Mouse (Mus musculus): ENCODE measurements around the gene Hs2st1. TPM values are rescaled to one million over a fixed set of nuclear protein-coding genes. Genes with fewer than 3 reads are reported as not detected.

Hs2st1 gene
- polyA plus RNA-seq, 1 experiment from 2014 or later: 12.1 TPM

DNA sequence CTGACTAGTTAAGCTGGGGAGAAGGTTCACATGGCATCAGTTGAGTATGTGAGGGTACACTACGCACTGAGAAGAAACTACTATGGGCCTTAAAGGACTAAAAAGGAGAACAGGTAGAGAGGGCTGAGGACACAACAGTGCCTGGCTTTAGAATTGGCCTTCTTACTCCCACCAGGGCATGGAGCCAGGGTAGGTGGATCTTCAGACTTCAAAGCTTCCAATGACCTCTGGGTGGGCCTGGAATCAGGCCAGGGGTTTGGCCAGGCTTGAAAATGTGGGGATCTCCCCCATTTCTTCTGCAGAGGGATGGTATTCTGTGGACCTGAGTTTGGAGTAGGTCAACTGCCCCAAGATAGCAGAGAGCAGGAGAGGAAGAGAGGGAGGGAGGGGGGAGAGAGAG, 161.0 kb downstream of the Hs2st1 start:
- no peak overlapping the region for H3K9ac ChIP-seq (ENCODE audit: low read depth, low read length)
- ATAC-seq: no peak
- H3K4me3 ChIP-seq (ENCODE audit: low read length): no peak overlapping the region
- no peaks in the 10 kb centered on the region for H3K9me3 ChIP-seq (ENCODE audit: control insufficient read depth, low read length)
- 100% methylated on average over 1 of the region's 1 CpGs for WGBS
- no peaks in the 10 kb centered on the region for H3K36me3 ChIP-seq (ENCODE audit: control insufficient read depth, insufficient read depth, low read length)
- peaks cover 12% of the 10 kb centered on the region for H3K4me1 ChIP-seq (ENCODE audit: control insufficient read depth, insufficient read depth, low read depth, low read length)
- no peaks in the 10 kb centered on the region for H3K27me3 ChIP-seq (replicated peaks; ENCODE audit: control insufficient read depth, insufficient read depth, low read length)
- no peak overlapping the region for H3K27ac ChIP-seq (ENCODE audit: low read depth, low read length)
- H3K4me2 ChIP-seq (ENCODE audit: low read length): no peak overlapping the region

DNA sequence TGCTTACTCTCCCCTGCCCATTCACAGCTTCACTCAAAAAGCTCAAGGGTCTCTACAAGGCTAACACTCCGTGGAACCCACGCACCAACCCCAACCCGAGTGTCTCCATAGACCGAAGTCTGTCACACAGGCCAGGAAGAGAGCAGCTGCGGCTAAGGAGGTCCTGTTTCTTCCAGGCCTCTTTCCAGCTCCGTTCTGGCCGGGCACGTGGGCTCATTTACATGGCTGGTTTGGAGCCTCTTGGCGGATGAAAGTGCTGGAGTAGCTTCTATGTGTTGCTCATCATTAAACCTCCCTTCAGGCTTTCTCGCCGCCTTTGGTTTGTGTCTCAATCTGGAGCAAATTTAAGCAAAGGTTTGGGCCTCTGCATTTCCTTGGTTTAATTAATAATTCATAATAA, 164.7 kb downstream of the Hs2st1 start:
- Histone ChIP-seq H3K9ac (ENCODE audit: low read depth, low read length) (no peak overlapping the region), H3K36me3 (ENCODE audit: control insufficient read depth, insufficient read depth, low read length) (no peaks in the 10 kb centered on the region), H3K9me3 (ENCODE audit: control insufficient read depth, low read length) (no peaks in the 10 kb centered on the region), H3K4me3 (ENCODE audit: low read length) (no peak overlapping the region), H3K27ac (ENCODE audit: low read depth, low read length) (no peak overlapping the region), H3K4me2 (ENCODE audit: low read length) (no peak overlapping the region), H3K27me3 (replicated peaks; ENCODE audit: control insufficient read depth, insufficient read depth, low read length) (no peaks in the 10 kb centered on the region), H3K4me1 (ENCODE audit: control insufficient read depth, insufficient read depth, low read depth, low read length) (no peaks in the 10 kb centered on the region)
- WGBS: 74% methylated on average over 11 of the region's 11 CpGs
- no peak for ATAC-seq

DNA sequence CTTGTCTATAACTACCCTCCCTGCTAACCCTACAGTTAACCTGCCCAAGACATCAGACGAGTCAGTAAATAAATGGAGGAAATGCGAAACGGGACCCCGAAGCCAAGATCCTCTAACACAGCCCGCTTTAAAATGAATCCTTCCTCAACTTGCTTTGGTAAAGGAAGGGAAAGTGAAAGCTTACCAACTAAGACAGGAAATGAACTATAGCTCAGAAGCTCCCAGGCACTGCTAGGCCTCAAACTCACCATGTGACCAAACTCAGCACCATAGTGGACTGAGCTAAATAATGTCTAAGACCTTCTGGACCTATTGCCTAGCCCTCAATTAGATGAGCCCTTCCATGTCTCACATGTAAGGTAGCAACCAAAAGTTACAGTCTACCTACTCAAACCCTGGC, 168.7 kb downstream of the Hs2st1 start:
- Histone ChIP-seq H3K36me3 (ENCODE audit: control insufficient read depth, insufficient read depth, low read length) (no peaks in the 10 kb centered on the region), H3K4me2 (ENCODE audit: low read length) (no peak overlapping the region), H3K9ac (ENCODE audit: low read depth, low read length) (no peak overlapping the region), H3K4me1 (ENCODE audit: control insufficient read depth, insufficient read depth, low read depth, low read length) (peaks cover 6% of the 10 kb centered on the region), H3K27ac (ENCODE audit: low read depth, low read length) (no peak overlapping the region), H3K4me3 (ENCODE audit: low read length) (no peak overlapping the region), H3K9me3 (ENCODE audit: control insufficient read depth, low read length) (no peaks in the 10 kb centered on the region), H3K27me3 (replicated peaks; ENCODE audit: control insufficient read depth, insufficient read depth, low read length) (no peaks in the 10 kb centered on the region)
- ATAC-seq: no peak
- 94% methylated on average over 5 of the region's 5 CpGs for WGBS

DNA sequence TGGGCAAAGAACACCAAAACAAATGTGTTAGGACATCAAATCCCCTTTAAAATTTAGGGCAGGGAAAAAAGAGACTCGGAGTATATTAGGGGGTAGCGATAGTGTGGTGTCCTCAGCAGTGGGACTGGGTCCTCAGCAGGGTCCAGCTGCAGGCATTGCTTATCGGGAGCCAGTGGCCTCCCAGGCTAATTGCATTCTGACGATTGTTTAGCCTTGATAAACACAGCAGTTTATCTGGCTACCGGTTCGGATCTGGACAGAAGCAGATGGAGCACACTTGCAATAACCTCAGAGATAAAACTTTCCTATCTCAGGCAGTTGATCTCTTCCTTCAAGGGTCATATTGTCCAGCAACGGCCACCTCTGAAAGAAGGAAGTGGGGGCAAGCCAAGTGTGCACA, 169.1 kb downstream of the Hs2st1 start:
- H3K9me3 ChIP-seq (ENCODE audit: control insufficient read depth, low read length): no peaks in the 10 kb centered on the region
- no peak overlapping the region for H3K4me2 ChIP-seq (ENCODE audit: low read length)
- no peak overlapping the region for H3K9ac ChIP-seq (ENCODE audit: low read depth, low read length)
- whole genome bisulfite sequencing: 82% methylated on average over 7 of the region's 7 CpGs
- H3K36me3 ChIP-seq (ENCODE audit: control insufficient read depth, insufficient read depth, low read length): no peaks in the 10 kb centered on the region
- H3K4me3 ChIP-seq (ENCODE audit: low read length): no peak overlapping the region
- no peak overlapping the region for H3K27ac ChIP-seq (ENCODE audit: low read depth, low read length)
- ATAC-seq: no peak
- no peaks in the 10 kb centered on the region for H3K27me3 ChIP-seq (replicated peaks; ENCODE audit: control insufficient read depth, insufficient read depth, low read length)
- H3K4me1 ChIP-seq (ENCODE audit: control insufficient read depth, insufficient read depth, low read depth, low read length): peaks cover 6% of the 10 kb centered on the region

DNA sequence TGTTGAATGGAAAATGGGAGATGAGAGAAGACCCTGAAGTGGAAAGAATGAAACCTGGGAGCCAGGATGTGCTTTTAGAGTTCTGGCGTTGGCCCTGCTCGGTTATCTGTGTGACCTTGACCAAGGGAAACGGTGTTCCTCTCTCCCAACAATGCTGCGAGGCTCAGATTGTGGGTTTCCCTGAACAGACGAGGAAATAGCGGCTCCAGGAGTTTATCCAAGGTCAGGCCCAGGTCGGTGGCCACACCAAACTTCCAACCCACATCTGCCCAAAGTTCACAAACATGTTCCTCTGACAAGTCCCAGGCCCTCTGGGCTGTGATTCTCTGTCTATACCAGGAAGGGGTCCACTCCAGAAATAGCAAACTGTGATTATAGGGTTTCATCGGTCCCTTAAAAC, 169.6 kb downstream of the Hs2st1 start:
- no peak overlapping the region for H3K4me2 ChIP-seq (ENCODE audit: low read length)
- no peaks in the 10 kb centered on the region for H3K27me3 ChIP-seq (replicated peaks; ENCODE audit: control insufficient read depth, insufficient read depth, low read length)
- H3K36me3 ChIP-seq (ENCODE audit: control insufficient read depth, insufficient read depth, low read length): no peaks in the 10 kb centered on the region
- H3K9ac ChIP-seq (ENCODE audit: low read depth, low read length): no peak overlapping the region
- H3K9me3 ChIP-seq (ENCODE audit: control insufficient read depth, low read length): no peaks in the 10 kb centered on the region
- H3K27ac ChIP-seq (ENCODE audit: low read depth, low read length): no peak overlapping the region
- no peak for ATAC-seq
- H3K4me3 ChIP-seq (ENCODE audit: low read length): no peak overlapping the region
- 80% methylated on average over 8 of the region's 8 CpGs for WGBS
- H3K4me1 ChIP-seq (ENCODE audit: control insufficient read depth, insufficient read depth, low read depth, low read length): peaks cover 6% of the 10 kb centered on the region

DNA sequence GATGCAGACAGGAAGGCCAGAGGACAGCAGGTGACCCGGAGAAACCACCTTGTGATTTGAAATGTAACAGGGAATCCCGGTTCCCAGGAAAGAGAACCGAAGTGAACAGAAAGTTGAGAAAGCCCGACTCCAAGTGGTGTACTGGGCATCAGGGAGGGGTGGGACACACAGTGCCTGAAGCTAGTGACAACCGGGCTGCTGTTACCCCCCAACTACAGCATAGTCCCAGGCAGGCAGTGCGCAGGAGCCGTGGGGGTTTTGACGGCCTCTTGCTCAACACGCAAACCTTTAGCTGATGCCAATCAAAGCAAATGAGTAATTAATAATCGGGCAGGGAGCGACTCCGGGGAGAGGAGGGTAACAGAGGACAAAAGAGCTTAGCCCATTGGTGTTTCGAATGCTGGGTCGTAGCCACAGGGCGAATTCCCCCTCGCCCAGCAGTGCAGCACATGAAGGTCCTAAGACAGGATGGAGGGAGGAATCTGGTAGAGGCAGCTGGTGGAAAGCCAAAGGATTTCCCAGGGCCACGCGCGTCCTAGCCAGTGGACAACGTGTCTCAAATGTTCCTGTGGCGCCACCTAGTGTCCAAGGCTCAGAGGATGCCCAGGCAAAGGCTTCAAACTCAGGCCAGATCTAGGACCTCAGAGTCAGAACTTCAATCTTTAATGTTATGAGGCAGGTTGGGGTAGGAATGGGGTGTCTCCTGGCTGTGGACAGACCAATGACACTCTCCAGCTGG, 170.5 kb downstream of the Hs2st1 start:
- H3K9me3 ChIP-seq (ENCODE audit: control insufficient read depth, low read length): no peaks in the 10 kb centered on the region
- 25% methylated on average over 21 of the region's 21 CpGs for WGBS
- peak; percentile 89 for ATAC-seq
- peak overlapping the region; percentile 55 for H3K9ac ChIP-seq (ENCODE audit: low read depth, low read length)
- H3K27ac ChIP-seq (ENCODE audit: low read depth, low read length): no peak overlapping the region
- H3K36me3 ChIP-seq (ENCODE audit: control insufficient read depth, insufficient read depth, low read length): no peaks in the 10 kb centered on the region
- H3K4me3 ChIP-seq (ENCODE audit: low read length): peak overlapping the region; percentile 38
- H3K4me1 ChIP-seq (ENCODE audit: control insufficient read depth, insufficient read depth, low read depth, low read length): peaks cover 8% of the 10 kb centered on the region
- peak overlapping the region; percentile 63 for H3K4me2 ChIP-seq (ENCODE audit: low read length)
- H3K27me3 ChIP-seq (replicated peaks; ENCODE audit: control insufficient read depth, insufficient read depth, low read length): no peaks in the 10 kb centered on the region

DNA sequence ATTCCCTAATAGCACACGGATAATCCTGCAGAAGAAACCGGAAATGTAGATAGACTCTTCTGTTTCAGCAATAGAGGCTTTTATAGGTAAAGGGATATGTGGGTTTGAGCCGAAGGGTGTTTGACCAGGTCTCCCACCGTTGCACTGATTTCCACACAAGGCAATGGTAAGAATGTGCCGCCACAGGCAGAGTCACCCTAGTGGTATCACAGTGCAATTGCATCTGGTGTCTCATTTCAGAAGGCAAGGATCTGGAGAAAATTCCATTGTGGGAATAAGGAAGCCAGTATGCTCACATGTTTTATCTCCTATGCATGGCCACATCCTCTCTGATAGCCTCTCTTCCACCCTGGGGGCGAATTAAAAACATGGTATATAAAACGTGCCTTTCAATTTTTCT, 171.8 kb downstream of the Hs2st1 start:
- no peaks in the 10 kb centered on the region for H3K9me3 ChIP-seq (ENCODE audit: control insufficient read depth, low read length)
- H3K4me3 ChIP-seq (ENCODE audit: low read length): no peak overlapping the region
- 90% methylated on average over 7 of the region's 7 CpGs for WGBS
- no peaks in the 10 kb centered on the region for H3K36me3 ChIP-seq (ENCODE audit: control insufficient read depth, insufficient read depth, low read length)
- H3K9ac ChIP-seq (ENCODE audit: low read depth, low read length): no peak overlapping the region
- no peaks in the 10 kb centered on the region for H3K27me3 ChIP-seq (replicated peaks; ENCODE audit: control insufficient read depth, insufficient read depth, low read length)
- no peak overlapping the region for H3K27ac ChIP-seq (ENCODE audit: low read depth, low read length)
- H3K4me2 ChIP-seq (ENCODE audit: low read length): no peak overlapping the region
- peaks cover 8% of the 10 kb centered on the region for H3K4me1 ChIP-seq (ENCODE audit: control insufficient read depth, insufficient read depth, low read depth, low read length)
- no peak for ATAC-seq

DNA sequence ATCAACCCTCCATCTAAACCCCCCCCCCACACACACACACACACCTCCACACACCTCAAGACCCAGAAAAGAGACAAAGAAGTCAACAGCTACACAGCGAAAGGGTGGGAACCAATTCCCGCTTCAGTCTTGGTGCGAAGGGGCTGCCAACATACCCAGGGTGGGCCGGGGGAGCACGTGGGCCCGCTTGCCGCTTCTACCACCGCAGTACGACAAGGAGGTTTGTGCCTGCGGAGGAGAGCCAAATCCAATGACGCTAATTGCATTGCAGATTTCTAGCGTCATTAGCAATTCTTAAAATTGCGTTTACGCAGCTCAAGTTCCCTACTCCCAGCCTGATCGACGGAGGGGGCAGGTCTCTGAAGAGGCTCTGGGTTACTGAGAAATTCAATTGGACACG, 173.5 kb downstream of the Hs2st1 start:
- 46% methylated on average over 17 of the region's 17 CpGs for WGBS
- no peak overlapping the region for H3K27ac ChIP-seq (ENCODE audit: low read depth, low read length)
- H3K27me3 ChIP-seq (replicated peaks; ENCODE audit: control insufficient read depth, insufficient read depth, low read length): no peaks in the 10 kb centered on the region
- H3K4me1 ChIP-seq (ENCODE audit: control insufficient read depth, insufficient read depth, low read depth, low read length): peaks cover 8% of the 10 kb centered on the region
- no peak for ATAC-seq
- H3K9ac ChIP-seq (ENCODE audit: low read depth, low read length): no peak overlapping the region
- H3K9me3 ChIP-seq (ENCODE audit: control insufficient read depth, low read length): no peaks in the 10 kb centered on the region
- no peak overlapping the region for H3K4me3 ChIP-seq (ENCODE audit: low read length)
- H3K36me3 ChIP-seq (ENCODE audit: control insufficient read depth, insufficient read depth, low read length): no peaks in the 10 kb centered on the region
- no peak overlapping the region for H3K4me2 ChIP-seq (ENCODE audit: low read length)

DNA sequence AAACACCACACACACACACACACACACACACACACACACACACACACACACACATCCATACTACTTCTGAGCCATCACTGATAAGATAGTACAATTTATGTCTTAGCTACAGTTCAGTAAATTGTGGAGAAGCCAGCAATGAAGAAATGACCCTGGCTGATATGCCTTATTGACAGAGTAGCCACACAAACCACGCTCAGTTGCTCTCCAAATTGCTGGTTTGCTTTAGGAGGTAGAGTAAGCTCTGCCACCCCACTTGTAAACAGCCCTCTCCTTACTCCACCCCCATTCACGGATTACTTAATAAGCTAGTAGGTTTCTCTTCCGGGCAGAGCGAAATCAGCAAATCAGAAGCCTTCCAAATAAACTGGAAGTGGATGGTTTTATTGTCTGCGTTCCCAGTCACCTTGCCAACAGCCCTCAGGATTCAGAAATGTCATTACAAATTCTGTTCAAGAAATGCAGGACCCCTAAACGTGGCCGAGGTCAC, 175.5 kb downstream of the Hs2st1 start:
- peaks cover 6% of the 10 kb centered on the region for H3K4me1 ChIP-seq (ENCODE audit: control insufficient read depth, insufficient read depth, low read depth, low read length)
- no peak overlapping the region for H3K4me2 ChIP-seq (ENCODE audit: low read length)
- no peak overlapping the region for H3K4me3 ChIP-seq (ENCODE audit: low read length)
- no peaks in the 10 kb centered on the region for H3K9me3 ChIP-seq (ENCODE audit: control insufficient read depth, low read length)
- no peak overlapping the region for H3K9ac ChIP-seq (ENCODE audit: low read depth, low read length)
- WGBS: 58% methylated on average over 7 of the region's 7 CpGs
- no peaks in the 10 kb centered on the region for H3K27me3 ChIP-seq (replicated peaks; ENCODE audit: control insufficient read depth, insufficient read depth, low read length)
- H3K27ac ChIP-seq (ENCODE audit: low read depth, low read length): no peak overlapping the region
- no peak for ATAC-seq
- H3K36me3 ChIP-seq (ENCODE audit: control insufficient read depth, insufficient read depth, low read length): no peaks in the 10 kb centered on the region
